Mouse (Mus musculus) liver, postnatal 0 days (tissue): ENCODE results near the gene Plch2. TPM values are rescaled to one million over a fixed set of nuclear protein-coding genes. Genes with fewer than 3 reads are reported as not detected.

ENCODE experiments used
- ATAC-seq: fragments of 200-750 bp; cut with Nextera tagmentation; 2 replicates; pipeline ENCODE4 v1.8.0; 2017; ENCODE audit warnings: mild to moderate bottlenecking, moderate library complexity
- DNase-seq: peaks from one replicate; pipeline ENCODE4 v3.0.0-alpha.2; 2016
- H3K27ac ChIP-seq: fragments of 300-500 bp; sonication (generic); 2 replicates; pipeline ENCODE4 v1.5.1; 2014; ENCODE audit warnings: antibody characterized with exemption, moderate library complexity, mild to moderate bottlenecking, low read depth
- H3K27me3 ChIP-seq: fragments of 300-500 bp; sonication (generic); 2 replicates; pipeline ENCODE4 v1.6.1; 2014; ENCODE audit warnings: low read length, control low read depth, mixed read lengths; ENCODE audit not compliant: insufficient read depth
- H3K36me3 ChIP-seq: fragments of 300-500 bp; sonication (generic); replicated peaks from 2 replicates; pipeline ENCODE4 v1.6.1; 2014; ENCODE audit warnings: mild to moderate bottlenecking, control low read depth, low read length, moderate library complexity, mixed read lengths; ENCODE audit not compliant: insufficient read depth
- H3K4me1 ChIP-seq: fragments of 300-500 bp; sonication (generic); 2 replicates; pipeline ENCODE4 v1.6.1; 2014; ENCODE audit warnings: antibody characterized with exemption, mild to moderate bottlenecking, control low read depth; ENCODE audit not compliant: insufficient read depth
- H3K4me2 ChIP-seq: fragments of 300-500 bp; sonication (generic); 2 replicates; pipeline ENCODE4 v1.6.1; 2014; ENCODE audit warnings: low read depth, mild to moderate bottlenecking, low read length, moderate library complexity, mixed read lengths
- H3K4me3 ChIP-seq: fragments of 300-500 bp; sonication (generic); 2 replicates; pipeline ENCODE4 v1.5.1; 2014; ENCODE audit warnings: low read depth, low read length
- H3K9ac ChIP-seq: fragments of 300-500 bp; sonication (generic); replicated peaks from 2 replicates; pipeline ENCODE4 v1.6.1; 2014; ENCODE audit warnings: mild to moderate bottlenecking, moderate library complexity
- H3K9me3 ChIP-seq: fragments of 300-500 bp; sonication (generic); 2 replicates; pipeline ENCODE4 v1.6.1; 2016; ENCODE audit warnings: mild to moderate bottlenecking, control low read depth, low read length, mixed read lengths
- CTCF ChIP-seq: sonication (generic); IDR thresholded peaks from 2 replicates; pipeline ENCODE4 v1.5.1; 2016; ENCODE audit warnings: antibody characterized with exemption, low read depth
- EP300 ChIP-seq: IDR thresholded peaks from 2 replicates; pipeline ENCODE4 v1.6.1; 2016; ENCODE audit warnings: antibody characterized with exemption, low read depth, mild to moderate bottlenecking
- WGBS: fragments of 180-500 bp; shearing (Covaris S2); extraction: QIAGEN DNeasy Blood & Tissue Kit; methylation state at CpG from one replicate; pipeline ENCODE4 v1.1.7; 2014; ENCODE audit not compliant: insufficient replicate concordance; 5-methylcytosine and 5-hydroxymethylcytosine counted together
- polyA plus RNA-seq: library from polyadenylated mRNA; unstranded; fragments of >200 nt; fragmentation: Nextera tagmentation; extraction: Ambion mirVana; gene quantifications from 2 replicates; pipeline ENCODE4 v1.2.1, GENCODE M21; 2015

The Plch2 gene
- polyA plus RNA-seq, 1 experiment from 2014 or later: not detected

- no peak for ATAC-seq
- TF ChIP-seq EP300 (no peak), CTCF (no peak)
- H3K27me3 ChIP-seq: 0 out of 2 replicates have a peak, but pooled peaks cover 4% of the 10 kb centered on the region
- no peak for DNase-seq
- H3K4me2 ChIP-seq: no peak overlapping the region
- no peak overlapping the region for H3K9ac ChIP-seq
- 0 out of 2 replicates have a peak, but pooled peaks cover 2% of the 10 kb centered on the region for H3K4me1 ChIP-seq
- 73% methylated on average over 17 of the region's 19 CpGs for WGBS
- no peak overlapping the region for H3K27ac ChIP-seq
- no peaks in the 10 kb centered on the region for H3K9me3 ChIP-seq
- no peak overlapping the region for H3K4me3 ChIP-seq
- peaks cover 39% of the 10 kb centered on the region for H3K36me3 ChIP-seq
These were observed 74.1 kb downstream of the Plch2 start for GRCm38 (mm10) chr4:154982247-154983120.

DNA sequence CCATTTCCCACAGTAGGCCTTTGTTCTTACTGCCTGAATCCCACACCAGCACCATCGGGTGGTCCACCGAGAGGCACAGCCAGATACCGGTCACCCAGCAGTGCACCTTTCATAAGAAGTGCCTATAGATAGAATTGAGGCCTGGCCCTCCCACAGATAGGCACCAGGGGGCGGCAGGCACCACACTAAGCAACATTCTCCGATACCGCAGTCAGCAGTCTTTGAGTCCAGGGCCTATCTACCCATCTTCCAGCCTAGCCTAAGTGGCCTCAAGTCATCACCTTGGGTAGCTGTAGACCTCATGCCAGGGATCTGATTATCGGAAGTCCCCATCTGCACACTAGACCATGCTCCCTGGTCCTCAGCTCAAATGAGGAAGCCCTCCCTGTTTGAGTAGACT is 75.1 kb downstream of the Plch2 start:
- H3K36me3 ChIP-seq: peaks cover 49% of the 10 kb centered on the region
- no peak overlapping the region for H3K4me3 ChIP-seq
- no peak overlapping the region for H3K4me2 ChIP-seq
- 0 out of 2 replicates have a peak, but pooled peaks cover 2% of the 10 kb centered on the region for H3K4me1 ChIP-seq
- ATAC-seq (peak; percentile 64; the same call in 1 of the 2 replicates), DNase-seq (peak; percentile 62)
- 31% methylated on average over 7 of the region's 7 CpGs for WGBS
- H3K27me3 ChIP-seq: 0 out of 2 replicates have a peak, but pooled peaks cover 4% of the 10 kb centered on the region
- no peak overlapping the region for H3K27ac ChIP-seq
- TF ChIP-seq CTCF: peak; percentile 77
- no peak for TF ChIP-seq EP300
- no peak overlapping the region for H3K9ac ChIP-seq
- no peaks in the 10 kb centered on the region for H3K9me3 ChIP-seq

- no peak for TF ChIP-seq EP300
- TF ChIP-seq CTCF: no peak
- 80% methylated on average over 6 of the region's 6 CpGs for WGBS
- Histone ChIP-seq H3K36me3 (peaks cover 53% of the 10 kb centered on the region), H3K4me3 (no peak overlapping the region), H3K9me3 (no peaks in the 10 kb centered on the region), H3K27me3 (0 out of 2 replicates have a peak, but pooled peaks cover 4% of the 10 kb centered on the region), H3K4me1 (0 out of 2 replicates have a peak, but pooled peaks cover 2% of the 10 kb centered on the region), H3K27ac (no peak overlapping the region), H3K9ac (no peak overlapping the region), H3K4me2 (no peak overlapping the region)
- ATAC-seq (peak; percentile 5; the same call in 1 of the 2 replicates), DNase-seq (no peak)
These were observed 75.5 kb downstream of the Plch2 start for GRCm38 (mm10) chr4:154981076-154981475.

DNA sequence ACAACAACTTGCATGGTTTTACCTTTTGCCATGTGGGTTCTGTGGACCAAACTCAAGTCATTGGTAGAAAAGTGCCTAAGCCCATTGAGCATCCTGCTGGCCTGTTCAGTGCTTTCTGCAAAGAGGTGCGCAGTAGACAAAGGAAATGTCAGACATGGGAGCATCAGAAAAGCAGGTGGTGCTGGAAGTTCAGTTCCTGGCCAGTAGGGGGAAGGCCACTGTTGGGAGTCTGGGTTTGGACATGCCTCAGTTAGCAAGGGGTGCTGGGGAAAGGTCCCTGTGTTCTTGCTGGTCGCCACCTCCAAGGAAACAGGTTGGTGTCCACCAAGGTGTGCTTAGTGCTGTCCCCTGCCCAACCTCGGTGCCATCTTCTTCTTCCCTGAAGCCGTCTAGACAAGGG is 76.5 kb downstream of the Plch2 start:
- Histone ChIP-seq H3K27ac (no peak overlapping the region), H3K4me1 (no peaks in the 10 kb centered on the region), H3K36me3 (peaks cover 63% of the 10 kb centered on the region), H3K27me3 (0 out of 2 replicates have a peak, but pooled peaks cover 4% of the 10 kb centered on the region), H3K9me3 (no peaks in the 10 kb centered on the region), H3K9ac (no peak overlapping the region), H3K4me2 (no peak overlapping the region), H3K4me3 (no peak overlapping the region)
- WGBS: 90% methylated on average over 4 of the region's 4 CpGs
- peak; percentile 55 for TF ChIP-seq CTCF
- no peak for TF ChIP-seq EP300
- no peak for ATAC-seq
- DNase-seq: no peak

DNA sequence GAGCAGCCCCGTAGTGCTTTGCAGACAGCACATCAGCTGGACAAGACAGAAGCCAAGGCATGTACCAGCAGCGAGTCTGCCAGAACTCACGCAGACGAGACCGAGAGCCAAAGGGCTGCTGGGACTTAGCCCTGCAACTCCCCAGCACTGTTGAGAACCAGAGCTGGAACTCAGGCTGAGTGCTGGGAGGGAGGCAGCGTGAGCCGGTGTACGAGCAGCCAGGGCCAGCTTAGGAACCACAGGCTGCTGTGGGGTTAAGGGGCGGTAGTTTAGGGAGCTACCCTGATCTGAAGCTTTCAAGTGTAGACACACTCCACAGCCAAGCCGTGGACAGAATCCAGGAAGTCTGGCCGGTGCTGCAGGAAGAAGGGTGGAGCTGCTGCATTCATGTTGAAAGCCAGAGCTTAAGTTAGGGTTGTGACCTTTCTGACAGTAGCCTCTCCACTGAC is 82.4 kb downstream of the Plch2 start:
- 86% methylated on average over 11 of the region's 11 CpGs for WGBS
- Histone ChIP-seq H3K9me3 (no peaks in the 10 kb centered on the region), H3K9ac (no peak overlapping the region), H3K27ac (no peak overlapping the region), H3K36me3 (peaks cover 100% of the 10 kb centered on the region), H3K4me3 (no peak overlapping the region), H3K4me2 (no peak overlapping the region), H3K27me3 (no peaks in the 10 kb centered on the region), H3K4me1 (no peaks in the 10 kb centered on the region)
- DNase-seq (no peak), ATAC-seq (no peak)
- TF ChIP-seq CTCF (no peak), EP300 (no peak)

- Histone ChIP-seq H3K36me3 (peaks cover 92% of the 10 kb centered on the region), H3K27me3 (no peaks in the 10 kb centered on the region), H3K4me3 (no peak overlapping the region), H3K4me1 (no peaks in the 10 kb centered on the region), H3K9ac (no peak overlapping the region), H3K4me2 (no peak overlapping the region), H3K27ac (no peak overlapping the region), H3K9me3 (no peaks in the 10 kb centered on the region)
- TF ChIP-seq EP300 (no peak), CTCF (no peak)
- DNase-seq (no peak), ATAC-seq (no peak)
- WGBS: 95% methylated on average over 12 of the region's 12 CpGs
These were observed 84.0 kb downstream of the Plch2 start for GRCm38 (mm10) chr4:154972546-154972945.
